Mouse (Mus musculus) embryonic facial prominence, embryonic 10.5 days (tissue): ENCODE data around the gene Vps52. TPM values are rescaled to one million over a fixed set of nuclear protein-coding genes. Genes with fewer than 3 reads are reported as not detected.
"Not testable (repeated sequence)": the region's sequence is repeated elsewhere in the genome, so short reads cannot be mapped to it uniquely, and the experiment has no call there.

ENCODE experiments used
- DNase-seq: peaks from one replicate; pipeline ENCODE4 v3.0.0-alpha.2; 2017; ENCODE audit warnings: low spot score
- H3K27ac ChIP-seq: fragments of 300-500 bp; sonication (generic); replicated peaks from 2 replicates; pipeline ENCODE4 v1.5.1; 2016; ENCODE audit warnings: mild to moderate bottlenecking
- H3K27me3 ChIP-seq: fragments of 300-500 bp; sonication (generic); replicated peaks from 2 replicates; pipeline ENCODE4 v1.6.1; 2016; ENCODE audit warnings: low read depth, mild to moderate bottlenecking; ENCODE audit not compliant: poor library complexity, severe bottlenecking
- H3K36me3 ChIP-seq: fragments of 300-500 bp; sonication (generic); replicated peaks from 2 replicates; pipeline ENCODE4 v1.6.1; 2016; ENCODE audit warnings: mild to moderate bottlenecking, moderate library complexity
- H3K4me1 ChIP-seq: fragments of 300-500 bp; sonication (generic); 2 replicates; pipeline ENCODE4 v1.6.1; 2016
- H3K4me3 ChIP-seq: fragments of 300-500 bp; sonication (generic); 2 replicates; pipeline ENCODE4 v1.5.1; 2016; ENCODE audit warnings: mild to moderate bottlenecking, moderate library complexity
- H3K9me3 ChIP-seq: fragments of 300-500 bp; sonication (generic); 2 replicates; pipeline ENCODE4 v1.6.1; 2016; ENCODE audit warnings: mild to moderate bottlenecking
- WGBS: fragments of 180-500 bp; shearing (Covaris S2); methylation state at CpG from one replicate; pipeline ENCODE4 v1.1.7; 2016; 5-methylcytosine and 5-hydroxymethylcytosine counted together
- polyA plus RNA-seq: library from polyadenylated mRNA; unstranded; fragments of >200 nt; fragmentation: Nextera tagmentation; extraction: Ambion mirVana; gene quantifications from 2 replicates; pipeline ENCODE4 v1.2.1, GENCODE M21; 2016

The Vps52 gene
- polyA plus RNA-seq, 1 experiment from 2014 or later, result 48.2 TPM

- 82% methylated on average over 13 of the region's 13 CpGs for WGBS
- H3K36me3 ChIP-seq, result peaks cover 71% of the 10 kb centered on the region
- H3K4me1 ChIP-seq, result peaks cover 58% of the 10 kb centered on the region
- not testable (repeated sequence) for H3K27ac ChIP-seq, H3K9me3 ChIP-seq, DNase-seq, H3K27me3 ChIP-seq
- peak overlapping the region; percentile 85 for H3K4me3 ChIP-seq
These were observed 3.6 kb upstream of the Vps52 start for GRCm38 (mm10) chr17:33952015-33952414.

DNA sequence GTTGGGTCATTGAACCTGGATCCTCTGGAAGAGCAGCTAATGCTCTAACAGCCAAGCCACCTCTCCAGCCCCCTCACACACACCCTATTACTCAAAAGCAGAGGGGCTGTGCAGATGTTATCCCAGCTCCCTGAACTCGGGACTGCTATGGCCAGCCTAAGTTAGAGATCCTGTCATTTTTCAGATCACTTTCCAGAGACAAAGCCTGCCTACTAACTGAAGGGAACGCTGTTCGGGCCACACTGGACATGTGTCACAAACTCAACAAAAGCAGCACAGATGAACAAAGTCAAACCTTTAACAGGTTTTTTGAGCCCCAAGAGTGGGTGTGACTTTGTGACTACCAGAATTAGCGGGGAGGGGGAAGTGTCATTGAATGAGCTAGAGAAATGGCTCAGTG lies 2.7 kb upstream of the Vps52 start:
- H3K27me3 ChIP-seq, result no peaks in the 10 kb centered on the region
- no peaks in the 10 kb centered on the region for H3K9me3 ChIP-seq
- peak overlapping the region; percentile 85 for H3K4me3 ChIP-seq
- DNase-seq, result no peak
- WGBS, result 88% methylated on average over 4 of the region's 4 CpGs
- H3K36me3 ChIP-seq, result peaks cover 65% of the 10 kb centered on the region
- H3K27ac ChIP-seq, result no peak overlapping the region
- H3K4me1 ChIP-seq, result peaks cover 58% of the 10 kb centered on the region

DNA sequence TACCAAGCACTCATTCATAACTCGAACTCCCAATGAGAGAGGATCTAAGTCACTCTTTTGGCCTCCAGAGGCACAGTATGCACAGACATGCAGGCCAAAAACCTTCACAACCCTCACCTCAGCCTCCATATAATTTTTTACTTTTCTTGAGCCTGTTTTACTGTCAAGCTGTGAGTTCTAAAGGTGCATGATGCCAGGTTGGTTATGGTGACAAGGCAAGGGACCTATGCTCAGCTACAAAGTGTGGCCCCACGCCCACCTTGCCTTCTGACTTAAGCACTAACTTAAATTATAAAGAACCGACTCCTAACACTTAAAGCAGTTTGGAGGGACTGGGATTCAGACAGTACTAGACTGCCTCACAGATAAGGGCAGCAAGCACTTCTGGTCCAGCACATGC lies 2.3 kb upstream of the Vps52 start:
- 86% methylated on average over 3 of the region's 3 CpGs for WGBS
- Histone ChIP-seq H3K4me1 (peaks cover 58% of the 10 kb centered on the region), H3K36me3 (peaks cover 65% of the 10 kb centered on the region), H3K27ac (no peak overlapping the region; the same call in 1 of the 2 replicates), H3K9me3 (no peaks in the 10 kb centered on the region), H3K27me3 (no peaks in the 10 kb centered on the region), H3K4me3 (peak overlapping the region; percentile 85)
- no peak for DNase-seq

DNA sequence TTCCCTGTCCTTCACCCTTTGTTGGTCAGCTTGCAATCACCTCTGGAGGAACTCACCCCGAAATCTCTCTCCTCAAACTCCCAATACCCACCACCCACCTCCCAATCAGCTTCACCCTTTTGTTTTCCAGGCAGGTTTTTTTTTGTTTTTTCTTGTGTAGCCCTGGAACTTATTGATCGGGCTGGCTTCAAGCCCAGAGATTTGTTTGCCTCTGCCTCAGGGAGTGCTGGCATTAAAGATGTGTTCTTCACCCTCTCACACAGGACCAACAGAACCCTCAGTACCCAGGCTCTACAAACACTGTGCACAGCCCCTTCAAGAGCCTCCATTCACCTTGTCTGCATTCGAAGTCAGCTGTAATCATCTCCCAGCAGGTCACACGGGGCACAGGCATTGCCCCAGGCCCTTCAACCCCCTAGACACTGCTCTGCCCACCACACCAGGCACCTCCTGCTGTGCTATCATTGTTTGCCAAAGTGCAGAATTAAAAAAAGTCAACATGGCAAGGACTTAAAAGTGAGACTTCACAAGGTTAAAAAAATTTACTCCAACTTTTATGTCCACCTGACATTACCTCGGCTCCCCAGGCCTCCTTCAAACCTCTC lies 1.5 kb upstream of the Vps52 start:
- H3K4me3 ChIP-seq, result peak overlapping the region; percentile 85
- no peak for DNase-seq
- H3K9me3 ChIP-seq, result no peaks in the 10 kb centered on the region
- peaks cover 65% of the 10 kb centered on the region for H3K36me3 ChIP-seq
- WGBS, result 36% methylated on average over 5 of the region's 5 CpGs
- no peaks in the 10 kb centered on the region for H3K27me3 ChIP-seq
- H3K4me1 ChIP-seq, result peaks cover 58% of the 10 kb centered on the region
- peak overlapping the region; percentile 95 for H3K27ac ChIP-seq

DNA sequence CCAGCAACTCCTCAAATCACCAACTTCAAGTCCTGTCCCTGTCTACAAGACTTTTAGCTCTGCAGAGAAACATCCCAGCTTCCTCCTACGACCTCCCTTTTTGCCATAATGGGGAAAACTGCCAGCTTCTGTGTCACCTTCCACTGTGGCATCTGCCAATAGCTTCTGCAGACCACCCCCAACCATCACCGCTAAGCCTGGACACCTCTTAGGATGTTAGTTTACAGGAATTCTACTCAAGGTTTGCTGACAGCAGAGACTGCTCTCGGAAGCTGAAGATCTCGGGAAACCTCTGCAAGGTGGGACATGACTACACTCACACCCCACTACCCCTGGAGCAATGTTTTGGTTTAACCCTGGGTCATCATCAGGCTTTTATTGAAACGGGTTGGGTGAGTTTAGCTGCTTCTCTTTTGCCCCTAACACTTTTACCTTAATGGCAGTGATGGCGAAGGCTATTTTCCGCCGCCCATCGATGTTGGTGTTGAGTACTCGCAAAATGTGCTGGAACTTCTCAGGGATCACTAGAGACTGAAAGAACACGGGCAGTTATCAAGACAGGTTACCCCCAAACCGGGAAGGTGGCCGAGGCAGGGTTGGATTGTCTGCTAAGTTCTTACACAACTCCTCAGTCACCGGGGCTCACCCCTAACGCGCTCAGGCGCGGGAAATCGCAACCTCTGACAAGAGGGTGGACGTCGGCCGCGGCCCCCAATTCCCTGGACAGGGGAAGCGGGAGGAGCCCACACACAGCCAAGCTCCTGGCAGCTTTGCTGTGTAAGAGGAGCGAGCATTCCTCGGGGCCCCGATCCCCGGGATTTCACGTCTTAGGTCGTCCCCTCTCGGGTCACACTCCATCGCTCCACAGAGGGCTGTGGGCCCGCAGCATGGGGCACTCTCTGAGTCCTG lies 712 bp upstream of the Vps52 start:
- Histone ChIP-seq H3K27me3 (no peaks in the 10 kb centered on the region), H3K4me3 (peak overlapping the region; percentile 85), H3K9me3 (no peaks in the 10 kb centered on the region), H3K36me3 (peaks cover 65% of the 10 kb centered on the region), H3K4me1 (peaks cover 55% of the 10 kb centered on the region), H3K27ac (peak overlapping the region; percentile 95)
- DNase-seq, result peak; percentile 12
- WGBS, result under 1% methylated on average over 33 of the region's 33 CpGs

DNA sequence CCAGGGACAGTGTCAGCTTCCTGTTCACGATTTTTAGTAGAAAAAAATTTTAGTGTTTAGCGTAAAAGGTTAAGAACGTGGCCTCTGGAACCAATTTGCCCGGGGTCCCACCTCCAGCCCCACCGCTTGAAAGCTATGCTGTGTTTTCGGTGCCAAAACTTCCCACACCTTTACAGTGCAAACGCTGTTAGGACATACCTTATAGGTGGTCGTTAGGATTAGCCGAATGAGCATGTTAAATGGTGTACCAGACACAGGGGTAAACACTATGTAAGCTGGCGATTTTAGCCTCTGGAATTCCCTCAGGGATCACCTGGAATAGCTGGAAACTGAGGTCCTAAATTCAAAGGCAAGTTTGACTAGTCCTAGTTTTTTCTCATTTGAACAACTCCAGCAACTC lies 724 bp downstream of the Vps52 start:
- 7% methylated on average over 10 of the region's 10 CpGs for WGBS
- H3K36me3 ChIP-seq, result peaks cover 70% of the 10 kb centered on the region
- peak overlapping the region; percentile 85 for H3K4me3 ChIP-seq
- H3K9me3 ChIP-seq, result no peaks in the 10 kb centered on the region
- H3K27me3 ChIP-seq, result no peaks in the 10 kb centered on the region
- H3K4me1 ChIP-seq, result peaks cover 41% of the 10 kb centered on the region
- DNase-seq, result no peak
- peak overlapping the region; percentile 95 for H3K27ac ChIP-seq

GRCm38 (mm10) chr17:33957493-33957892 lies 1.9 kb downstream of the Vps52 start:
- 82% methylated on average over 6 of the region's 6 CpGs for WGBS
- no peaks in the 10 kb centered on the region for H3K9me3 ChIP-seq
- no peak for DNase-seq
- H3K4me3 ChIP-seq, result no peak overlapping the region; the same call in 1 of the 2 replicates
- H3K27ac ChIP-seq, result no peak overlapping the region
- no peaks in the 10 kb centered on the region for H3K27me3 ChIP-seq
- H3K4me1 ChIP-seq, result peaks cover 29% of the 10 kb centered on the region
- peaks cover 71% of the 10 kb centered on the region for H3K36me3 ChIP-seq

DNA sequence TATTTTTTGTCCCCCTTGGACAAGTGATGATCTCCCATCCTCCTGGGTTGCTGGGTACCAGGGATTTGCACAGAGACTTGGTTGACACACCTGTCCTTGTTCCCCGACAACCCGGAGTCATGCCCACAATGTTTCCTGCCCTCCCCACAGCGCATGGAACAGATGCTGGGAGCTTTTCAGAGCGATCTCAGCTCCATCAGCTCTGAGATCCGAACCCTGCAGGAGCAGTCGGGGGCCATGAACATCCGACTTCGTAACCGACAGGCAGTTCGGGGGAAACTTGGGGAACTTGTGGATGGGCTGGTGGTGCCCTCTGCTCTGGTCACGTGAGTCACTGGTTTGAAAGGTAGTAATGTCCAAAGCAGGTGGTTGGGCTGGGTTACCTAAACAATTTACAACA lies 2.8 kb downstream of the Vps52 start:
- Histone ChIP-seq H3K4me1 (peaks cover 20% of the 10 kb centered on the region), H3K4me3 (no peak overlapping the region), H3K27ac (no peak overlapping the region), H3K36me3 (peaks cover 71% of the 10 kb centered on the region), H3K27me3 (no peaks in the 10 kb centered on the region), H3K9me3 (no peaks in the 10 kb centered on the region)
- DNase-seq, result no peak
- 92% methylated on average over 11 of the region's 11 CpGs for WGBS

DNA sequence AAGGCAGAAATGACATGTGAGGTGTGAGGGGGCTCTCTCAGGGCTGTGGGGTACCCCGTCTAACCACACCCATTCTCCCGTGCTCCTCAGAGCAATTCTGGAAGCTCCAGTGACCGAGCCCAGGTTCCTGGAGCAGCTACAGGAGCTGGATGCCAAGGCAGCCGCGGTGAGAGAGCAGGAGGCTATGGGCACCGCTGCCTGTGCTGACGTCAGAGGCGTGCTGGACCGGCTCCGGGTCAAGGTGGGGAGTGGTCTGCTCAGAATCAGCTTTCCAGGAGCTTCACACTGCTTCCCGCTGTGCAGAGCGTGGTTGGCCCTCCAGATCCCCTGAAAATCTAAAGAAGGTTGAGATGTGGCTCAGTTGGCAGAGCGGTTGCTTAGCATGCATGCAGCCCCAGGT lies 3.5 kb downstream of the Vps52 start:
- 96% methylated on average over 13 of the region's 13 CpGs for WGBS
- Histone ChIP-seq H3K27me3 (no peaks in the 10 kb centered on the region), H3K4me1 (peaks cover 13% of the 10 kb centered on the region), H3K36me3 (peaks cover 71% of the 10 kb centered on the region), H3K9me3 (no peaks in the 10 kb centered on the region), H3K4me3 (no peak overlapping the region), H3K27ac (no peak overlapping the region)
- no peak for DNase-seq

DNA sequence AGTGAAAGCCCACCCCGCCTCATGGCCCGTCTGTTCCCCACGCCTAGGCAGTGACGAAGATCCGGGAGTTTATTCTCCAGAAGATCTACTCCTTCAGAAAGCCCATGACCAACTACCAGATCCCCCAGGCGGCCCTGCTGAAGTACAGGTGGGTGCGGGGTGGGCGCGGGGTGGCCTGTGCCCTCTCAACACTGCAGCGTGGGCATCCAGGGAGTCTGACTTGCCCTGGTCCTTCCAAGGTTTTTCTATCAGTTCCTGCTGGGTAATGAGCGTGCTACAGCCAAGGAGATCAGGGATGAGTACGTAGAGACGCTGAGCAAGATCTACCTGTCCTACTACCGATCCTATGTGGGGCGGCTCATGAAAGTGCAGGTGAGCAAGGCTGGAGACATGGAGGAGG lies 4.3 kb downstream of the Vps52 start:
- Histone ChIP-seq H3K4me3 (peak overlapping the region; percentile 8; the same call in 1 of the 2 replicates), H3K9me3 (no peaks in the 10 kb centered on the region), H3K36me3 (peaks cover 68% of the 10 kb centered on the region), H3K27me3 (no peaks in the 10 kb centered on the region), H3K27ac (no peak overlapping the region), H3K4me1 (peaks cover 7% of the 10 kb centered on the region)
- no peak for DNase-seq
- 92% methylated on average over 15 of the region's 15 CpGs for WGBS

- Histone ChIP-seq H3K27ac (no peak overlapping the region), H3K9me3 (no peaks in the 10 kb centered on the region), H3K4me1 (no peaks in the 10 kb centered on the region), H3K36me3 (peaks cover 86% of the 10 kb centered on the region), H3K27me3 (no peaks in the 10 kb centered on the region), H3K4me3 (0 out of 2 replicates have a peak overlapping the region, but pooled peaks have one; percentile 18)
- 92% methylated on average over 7 of the region's 7 CpGs for WGBS
- DNase-seq, result no peak
These were observed 7.3 kb downstream of the Vps52 start for GRCm38 (mm10) chr17:33962876-33963275.

GRCm38 (mm10) chr17:33965082-33965845 lies 9.7 kb downstream of the Vps52 start:
- Histone ChIP-seq H3K36me3 (peaks cover 62% of the 10 kb centered on the region), H3K4me1 (no peaks in the 10 kb centered on the region), H3K27ac (no peak overlapping the region), H3K4me3 (no peak overlapping the region), H3K9me3 (0 out of 2 replicates have a peak, but pooled peaks cover 2% of the 10 kb centered on the region), H3K27me3 (no peaks in the 10 kb centered on the region)
- WGBS, result 91% methylated on average over 17 of the region's 17 CpGs
- no peak for DNase-seq
